In the genomic region with DNA sequence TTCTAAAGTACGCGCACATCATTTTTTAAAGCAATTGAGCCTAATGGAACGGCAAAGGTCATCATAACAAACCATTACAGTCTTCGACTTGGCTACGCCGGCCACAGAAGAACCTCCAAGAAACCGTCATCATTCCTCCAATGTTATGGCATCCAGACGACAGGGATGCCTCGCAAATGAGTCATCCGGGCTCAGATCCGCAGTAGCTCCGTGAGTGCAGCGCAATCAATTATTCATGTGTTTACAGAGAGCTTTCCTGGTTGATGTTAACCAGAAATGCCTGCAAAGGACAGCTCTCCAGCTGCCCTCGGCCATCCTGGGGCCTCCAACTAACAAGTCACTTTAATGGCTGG, we compare ENCODE assay signal across 12 mouse cellular contexts. TPM values are rescaled to one million over a fixed set of nuclear protein-coding genes. Genes with fewer than 3 reads are reported as not detected.
DNase-seq lines count a peak whose midpoint lies in the region; ATAC-seq lines count a peak whose summit lies in the region.
"Had no signal": no experiment of that assay in that cellular context is flagged by ENCODE, and none has a peak within 500 bp of the region (broad histone marks: within the 10 kb centered on the region; RNA-seq: fewer than 3 reads in every experiment).

No protein-coding gene starts in this region.

- H3K9me3 ChIP-seq in liver, embryonic 12.5 days (replicated peaks): no peaks in the 10 kb centered on the region
- H3K9me3 ChIP-seq: embryonic facial prominence, embryonic 12.5 days; heart, embryonic 13.5 days had no signal

- H3K27ac ChIP-seq in liver, embryonic 12.5 days: peak overlapping the region; percentile 46; the same call in 1 of the 2 replicates
- H3K27ac ChIP-seq: embryonic facial prominence, embryonic 12.5 days; heart, embryonic 13.5 days; layer of hippocampus, adult 2 months; macrophage had no signal

- H3K27me3 ChIP-seq in liver, embryonic 12.5 days (replicated peaks): no peaks in the 10 kb centered on the region

- peaks cover 57% of the 10 kb centered on the region for H3K4me1 ChIP-seq in liver, embryonic 12.5 days
- H3K4me1 ChIP-seq: embryonic facial prominence, embryonic 12.5 days had no signal

- DNase-seq in adrenal gland, adult 2 months: peak; percentile 55
- DNase-seq in adrenal gland, adult 18-20 months (ENCODE audit: low spot score in 2 of 2): no peak
- peak; percentile 60 for DNase-seq in urinary bladder, postnatal 14 days (ENCODE audit: low spot score)
- no peak for DNase-seq in urinary bladder, adult 2 months (ENCODE audit: low spot score)
- peak; percentile 79 for DNase-seq in yolk sac, embryonic 10.5 days (ENCODE audit: low spot score)
- DNase-seq in ovary, postnatal 14 days (ENCODE audit: low spot score): no peak
- DNase-seq in right cerebral cortex, postnatal 10 days (ENCODE audit: low spot score in 2 of 2): no peak

- H3K36me3 ChIP-seq in liver, embryonic 12.5 days: no peaks in the 10 kb centered on the region
- H3K36me3 ChIP-seq: embryonic facial prominence, embryonic 12.5 days; heart, embryonic 13.5 days had no signal

- H3K4me3 ChIP-seq in liver, embryonic 12.5 days: no peak overlapping the region
- H3K4me3 ChIP-seq: embryonic facial prominence, embryonic 12.5 days; heart, embryonic 13.5 days; layer of hippocampus, adult 2 months had no signal

- WGBS in liver, embryonic 12.5 days (ENCODE audit: insufficient replicate concordance): 72% methylated on average over 14 of the region's 14 CpGs

- H3K4me2 ChIP-seq in liver, embryonic 12.5 days: 0 out of 2 replicates have a peak overlapping the region, but pooled peaks have one; percentile 5
- H3K4me2 ChIP-seq: embryonic facial prominence, embryonic 12.5 days; heart, embryonic 13.5 days had no signal

- ATAC-seq in liver, embryonic 12.5 days: no peak

- no peak overlapping the region for H3K9ac ChIP-seq in liver, embryonic 12.5 days
- H3K9ac ChIP-seq: embryonic facial prominence, embryonic 12.5 days; heart, embryonic 13.5 days had no signal

RNA-seq across cellular contexts. Expression of a gene that starts 29.0 kb away (rescaled TPM):
- 1 to 10 TPM in 1 of 2 experiments, under 1 TPM in 1; 0.83 to 4.4 TPM for total RNA-seq in adrenal gland, adult 2 months (2021)
- 5.0 and 7.5 TPM in 2 replicates for polyA plus RNA-seq in adrenal gland, adult 2 months (2012; rRNA removed)
- 10 to 100 TPM in 1 of 2 experiments, 1 to 10 TPM in 1; 6.1 to 19.0 TPM for total RNA-seq in adrenal gland, adult 18-20 months (2021)
- polyA plus RNA-seq in urinary bladder, adult 2 months (2012; rRNA removed): 0.40 and 0.62 TPM in 2 replicates
- 7.2 and 7.3 TPM in 2 replicates for polyA plus RNA-seq in liver, embryonic 12.5 days (2016; fragmentation: Nextera tagmentation; extraction: Ambion mirVana)
- polyA plus RNA-seq: embryonic facial prominence, embryonic 12.5 days; heart, embryonic 13.5 days; macrophage had no signal

RNA-seq across cellular contexts. Expression of a gene that starts 49.7 kb away (rescaled TPM):
- total RNA-seq in adrenal gland, adult 2 months (2021): 10 to 100 TPM in 1 of 2 experiments, 1 to 10 TPM in 1; 7.0 to 17.3 TPM
- 28.0 and 37.9 TPM in 2 replicates for polyA plus RNA-seq in adrenal gland, adult 2 months (2012; rRNA removed)
- 10 to 100 TPM; 10.7 to 11.1 TPM for total RNA-seq in adrenal gland, adult 18-20 months (2021)
- polyA plus RNA-seq in urinary bladder, adult 2 months (2012; rRNA removed): 3.6 and 4.3 TPM in 2 replicates
- polyA plus RNA-seq in liver, embryonic 12.5 days (2016; fragmentation: Nextera tagmentation; extraction: Ambion mirVana): 26.5 and 31.2 TPM in 2 replicates

Comparison
In these comparisons a context has a peak if more than half of its experiments do, and no peak if none do; other contexts are left out.
1. DNase-seq: peak in adrenal gland, adult 2 months (single experiment), urinary bladder, postnatal 14 days (single experiment) and yolk sac, embryonic 10.5 days (single experiment); none in adrenal gland, adult 18-20 months (0 of 2), urinary bladder, adult 2 months (single experiment), ovary, postnatal 14 days (single experiment) and right cerebral cortex, postnatal 10 days (0 of 2).